Mouse (Mus musculus) ZHBTc4 (cell line): ENCODE measurements around the gene Oaz3.

ENCODE experiments used
- DNase-seq: peaks from one replicate; pipeline ENCODE4 v3.0.0-alpha.2; 2011; ENCODE audit warnings: low read depth, low spot score

Oaz3 gene

GRCm38 (mm10) chr3:94388047-94388446 lies 55.7 kb downstream of the Oaz3 start:
- no peak for DNase-seq

- no peak for DNase-seq
Observed at GRCm38 (mm10) chr3:94387391-94387790, 56.3 kb downstream of the Oaz3 start.

GRCm38 (mm10) chr3:94386671-94387070 lies 57.0 kb downstream of the Oaz3 start:
- DNase-seq: no peak

- no peak for DNase-seq
Observed at GRCm38 (mm10) chr3:94383476-94383875, 60.2 kb downstream of the Oaz3 start.
